Mouse (Mus musculus): ENCODE data around the gene 4930595D18Rik.

DNA sequence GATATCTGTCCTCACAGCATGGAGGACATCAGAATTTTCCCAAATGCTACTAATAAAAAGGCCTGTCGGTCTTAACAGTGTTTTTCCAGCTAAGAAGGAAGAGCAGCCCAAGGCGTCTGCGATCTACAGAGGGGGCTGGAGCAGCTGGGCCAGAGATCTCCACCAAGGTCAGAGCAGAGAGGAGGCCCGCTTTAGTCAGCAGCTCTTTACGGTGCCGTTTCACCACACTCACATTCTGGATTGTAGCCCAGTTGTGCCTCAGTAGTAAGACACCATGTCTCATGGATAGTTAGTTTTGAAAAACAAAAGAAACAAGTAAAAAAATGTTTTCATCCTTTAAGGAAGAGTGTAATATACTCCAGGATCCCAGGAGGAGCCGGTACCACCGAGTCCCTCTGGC is 73.1 kb downstream of the 4930595D18Rik start:
- TF ChIP-seq CTCF (IDR thresholded peaks at IDR 0.05; ENCODE audit: extremely low read depth, insufficient read depth, low read length) (no peak), POLR2A (IDR thresholded peaks at IDR 0.05; ENCODE audit: extremely low read depth, insufficient read depth, low read length) (no peak)

All from cortical plate, adult 2 months (tissue).